Mouse (Mus musculus): ENCODE results near the gene Tex26.

The Tex26 gene

GRCm38 (mm10) chr5:149488360-149489021, 49.0 kb downstream of the Tex26 start:
- no peaks in the 10 kb centered on the region for H3K36me3 ChIP-seq (ENCODE audit: insufficient read depth, low read length)
- peaks cover 3% of the 10 kb centered on the region; the same call in 1 of the 2 replicates for H3K27me3 ChIP-seq (ENCODE audit: insufficient read depth, low read length)
- no peaks in the 10 kb centered on the region for H3K9me3 ChIP-seq (ENCODE audit: low read length)
- H3K4me1 ChIP-seq (replicated peaks; ENCODE audit: low read depth, low read length) = peaks cover 33% of the 10 kb centered on the region
- H3K4me3 ChIP-seq (replicated peaks; ENCODE audit: low read length) = no peak overlapping the region
- TF ChIP-seq CTCF (conservative IDR thresholded peaks at IDR 0.05; ENCODE audit: low read length) (no peak), NANOG (IDR thresholded peaks at IDR 0.05; ENCODE audit: borderline replicate concordance, low read length) (no peak), POU5F1 (IDR thresholded peaks at IDR 0.05; ENCODE audit: borderline replicate concordance, low read length) (no peak)

DNA sequence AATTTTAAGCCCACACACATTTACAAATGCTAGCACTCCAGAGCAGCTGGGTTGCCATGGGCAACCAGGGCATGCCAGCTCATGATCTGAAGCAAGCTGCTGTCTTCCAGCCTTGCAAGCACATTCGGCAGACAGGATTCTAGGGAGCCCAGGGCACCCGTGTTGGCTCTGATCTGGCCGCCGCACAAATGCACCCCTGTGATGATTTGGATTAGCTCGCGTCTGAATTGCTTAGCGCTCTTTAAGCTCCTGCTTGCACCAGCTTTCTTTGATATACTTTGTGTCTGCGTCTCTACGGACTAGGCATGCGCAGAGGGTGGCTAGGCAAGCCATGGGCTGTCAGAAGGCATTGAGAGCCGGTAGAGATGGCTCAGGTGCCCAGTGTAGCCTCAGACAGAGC, 49.7 kb downstream of the Tex26 start:
- peaks cover 3% of the 10 kb centered on the region; the same call in 1 of the 2 replicates for H3K27me3 ChIP-seq (ENCODE audit: insufficient read depth, low read length)
- H3K4me1 ChIP-seq (replicated peaks; ENCODE audit: low read depth, low read length) = peaks cover 29% of the 10 kb centered on the region
- no peaks in the 10 kb centered on the region for H3K36me3 ChIP-seq (ENCODE audit: insufficient read depth, low read length)
- H3K4me3 ChIP-seq (replicated peaks; ENCODE audit: low read length) = 0 out of 2 replicates have a peak overlapping the region, but pooled peaks have one; percentile 17
- no peaks in the 10 kb centered on the region for H3K9me3 ChIP-seq (ENCODE audit: low read length)
- TF ChIP-seq NANOG (IDR thresholded peaks at IDR 0.05; ENCODE audit: borderline replicate concordance, low read length) (no peak), POU5F1 (IDR thresholded peaks at IDR 0.05; ENCODE audit: borderline replicate concordance, low read length) (no peak), CTCF (conservative IDR thresholded peaks at IDR 0.05; ENCODE audit: low read length) (no peak)

DNA sequence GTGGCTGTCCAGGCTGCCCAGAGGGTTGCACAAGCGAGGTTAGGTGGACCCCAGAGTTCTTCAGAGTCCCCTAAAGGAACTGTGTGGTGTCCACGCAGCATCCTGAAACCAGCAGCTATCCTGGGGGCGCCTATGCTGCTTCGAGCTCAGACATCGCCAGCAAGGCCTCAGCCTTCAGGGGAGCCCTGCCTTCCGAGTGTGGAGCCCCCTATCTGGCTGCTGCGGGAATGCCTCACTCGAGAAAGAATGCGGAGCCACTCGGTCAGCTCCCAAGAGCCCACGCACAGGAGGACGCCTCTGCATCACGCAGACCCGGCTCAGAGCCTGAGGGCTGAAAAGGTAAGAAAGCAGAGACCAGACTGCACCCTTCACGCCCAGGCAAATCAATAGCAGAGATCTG, 50.8 kb downstream of the Tex26 start:
- Histone ChIP-seq H3K4me3 (replicated peaks; ENCODE audit: low read length) (peak overlapping the region; percentile 41; the same call in 1 of the 2 replicates), H3K27me3 (ENCODE audit: insufficient read depth, low read length) (peaks cover 3% of the 10 kb centered on the region; the same call in 1 of the 2 replicates), H3K36me3 (ENCODE audit: insufficient read depth, low read length) (no peaks in the 10 kb centered on the region), H3K9me3 (ENCODE audit: low read length) (no peaks in the 10 kb centered on the region), H3K4me1 (replicated peaks; ENCODE audit: low read depth, low read length) (peaks cover 25% of the 10 kb centered on the region)
- TF ChIP-seq POU5F1 (IDR thresholded peaks at IDR 0.05; ENCODE audit: borderline replicate concordance, low read length) (no peak), CTCF (conservative IDR thresholded peaks at IDR 0.05; ENCODE audit: low read length) (peak; percentile 41)

DNA sequence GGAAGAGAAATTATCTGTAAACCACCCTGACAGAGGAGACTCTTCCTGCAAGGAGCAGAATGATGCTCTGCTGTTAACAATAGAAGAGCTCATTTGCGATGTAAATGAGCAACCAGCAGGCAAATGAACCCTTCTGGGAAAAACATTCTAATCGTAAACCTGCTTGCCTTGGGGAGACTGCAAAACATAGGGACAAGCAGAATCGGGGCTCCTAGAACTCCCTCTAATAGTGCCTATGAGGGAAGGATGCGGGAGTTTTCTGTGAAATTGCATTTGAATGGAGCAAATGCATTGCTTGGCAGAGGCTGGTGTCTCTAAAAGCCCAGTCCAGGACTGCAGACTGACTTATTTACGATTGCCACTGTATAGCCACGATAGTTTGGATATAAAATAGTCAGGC, 56.2 kb downstream of the Tex26 start:
- H3K36me3 ChIP-seq (ENCODE audit: insufficient read depth, low read length) = no peaks in the 10 kb centered on the region
- no peaks in the 10 kb centered on the region for H3K9me3 ChIP-seq (ENCODE audit: low read length)
- no peak overlapping the region for H3K4me3 ChIP-seq (replicated peaks; ENCODE audit: low read length)
- H3K27me3 ChIP-seq (ENCODE audit: insufficient read depth, low read length) = no peaks in the 10 kb centered on the region
- TF ChIP-seq POU5F1 (IDR thresholded peaks at IDR 0.05; ENCODE audit: borderline replicate concordance, low read length) (no peak), NANOG (IDR thresholded peaks at IDR 0.05; ENCODE audit: borderline replicate concordance, low read length) (no peak), CTCF (conservative IDR thresholded peaks at IDR 0.05; ENCODE audit: low read length) (no peak)
- peaks cover 26% of the 10 kb centered on the region for H3K4me1 ChIP-seq (replicated peaks; ENCODE audit: low read depth, low read length)

- H3K4me1 ChIP-seq (replicated peaks; ENCODE audit: low read depth, low read length) = peaks cover 22% of the 10 kb centered on the region
- TF ChIP-seq CTCF (conservative IDR thresholded peaks at IDR 0.05; ENCODE audit: low read length) = no peak
- no peak overlapping the region for H3K4me3 ChIP-seq (replicated peaks; ENCODE audit: low read length)
- H3K27me3 ChIP-seq (ENCODE audit: insufficient read depth, low read length) = peaks cover 6% of the 10 kb centered on the region; the same call in 1 of the 2 replicates
- H3K36me3 ChIP-seq (ENCODE audit: insufficient read depth, low read length) = no peaks in the 10 kb centered on the region
- H3K9me3 ChIP-seq (ENCODE audit: low read length) = no peaks in the 10 kb centered on the region
Measured at GRCm38 (mm10) chr5:149496401-149497066, 57.1 kb downstream of the Tex26 start.

GRCm38 (mm10) chr5:149499936-149500335, 60.5 kb downstream of the Tex26 start:
- Histone ChIP-seq H3K4me3 (replicated peaks; ENCODE audit: low read length) (no peak overlapping the region), H3K36me3 (ENCODE audit: insufficient read depth, low read length) (no peaks in the 10 kb centered on the region), H3K9me3 (ENCODE audit: low read length) (peaks cover 3% of the 10 kb centered on the region; the same call in 1 of the 2 replicates), H3K27me3 (ENCODE audit: insufficient read depth, low read length) (peaks cover 14% of the 10 kb centered on the region; the same call in 1 of the 2 replicates), H3K4me1 (replicated peaks; ENCODE audit: low read depth, low read length) (peaks cover 22% of the 10 kb centered on the region)
- TF ChIP-seq NANOG (IDR thresholded peaks at IDR 0.05; ENCODE audit: borderline replicate concordance, low read length) (no peak), POU5F1 (IDR thresholded peaks at IDR 0.05; ENCODE audit: borderline replicate concordance, low read length) (no peak), CTCF (conservative IDR thresholded peaks at IDR 0.05; ENCODE audit: low read length) (no peak)

DNA sequence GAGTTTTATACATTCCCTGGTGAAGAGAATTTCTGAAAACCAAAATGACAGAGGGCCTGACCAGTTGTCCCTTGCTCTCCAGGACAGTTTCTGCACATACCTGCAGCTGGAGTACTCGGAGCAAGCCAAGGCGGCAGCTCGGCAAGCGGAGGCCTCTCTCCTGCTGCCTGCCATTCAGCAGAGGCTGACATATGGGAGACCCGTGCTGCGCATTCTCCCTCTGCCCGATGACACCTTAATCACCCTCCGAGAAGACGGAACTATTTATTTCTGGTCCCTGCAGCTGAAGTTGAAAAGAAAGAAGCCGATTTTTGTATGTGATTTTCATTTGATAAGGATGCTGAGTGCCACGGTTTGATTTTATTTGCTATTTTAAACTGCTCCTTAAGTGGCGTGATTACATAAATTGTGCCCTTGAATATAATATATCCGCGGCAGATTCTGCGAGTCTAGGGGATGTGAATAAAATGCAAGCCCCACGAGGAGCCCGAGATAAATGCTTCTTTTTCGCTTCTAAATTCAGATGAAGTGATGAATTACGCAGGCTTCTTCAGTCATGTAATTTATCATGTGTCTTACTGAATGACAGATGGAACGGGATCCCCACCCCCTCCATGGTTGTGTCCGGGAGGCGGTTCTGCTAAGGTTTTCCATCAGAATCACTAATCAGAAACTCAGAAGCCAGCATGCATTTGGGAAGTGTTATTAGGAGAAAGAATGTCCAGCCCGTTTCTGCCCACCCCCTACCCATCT, 64.1 kb downstream of the Tex26 start:
- TF ChIP-seq CTCF (conservative IDR thresholded peaks at IDR 0.05; ENCODE audit: low read length) (no peak), POU5F1 (IDR thresholded peaks at IDR 0.05; ENCODE audit: borderline replicate concordance, low read length) (no peak), NANOG (IDR thresholded peaks at IDR 0.05; ENCODE audit: borderline replicate concordance, low read length) (no peak)
- Histone ChIP-seq H3K4me1 (replicated peaks; ENCODE audit: low read depth, low read length) (peaks cover 21% of the 10 kb centered on the region), H3K27me3 (ENCODE audit: insufficient read depth, low read length) (peaks cover 14% of the 10 kb centered on the region; the same call in 1 of the 2 replicates), H3K9me3 (ENCODE audit: low read length) (peaks cover 3% of the 10 kb centered on the region; the same call in 1 of the 2 replicates), H3K36me3 (ENCODE audit: insufficient read depth, low read length) (no peaks in the 10 kb centered on the region), H3K4me3 (replicated peaks; ENCODE audit: low read length) (no peak overlapping the region)

- no peak overlapping the region for H3K4me3 ChIP-seq (replicated peaks; ENCODE audit: low read length)
Measured at GRCm38 (mm10) chr5:149504985-149505384, 65.5 kb downstream of the Tex26 start.

More at GRCm38 (mm10) chr5:149504985-149505384, 65.5 kb downstream of the Tex26 start:
- TF ChIP-seq NANOG (IDR thresholded peaks at IDR 0.05; ENCODE audit: borderline replicate concordance, low read length) = no peak
- Histone ChIP-seq H3K9me3 (ENCODE audit: low read length) (peaks cover 3% of the 10 kb centered on the region; the same call in 1 of the 2 replicates), H3K27me3 (ENCODE audit: insufficient read depth, low read length) (peaks cover 14% of the 10 kb centered on the region; the same call in 1 of the 2 replicates), H3K36me3 (ENCODE audit: insufficient read depth, low read length) (no peaks in the 10 kb centered on the region), H3K4me1 (replicated peaks; ENCODE audit: low read depth, low read length) (peaks cover 22% of the 10 kb centered on the region)

All from E14TG2a.4 (cell line).